Comparison of ENCODE assay signal across 8 mouse cellular contexts in the genomic region with DNA sequence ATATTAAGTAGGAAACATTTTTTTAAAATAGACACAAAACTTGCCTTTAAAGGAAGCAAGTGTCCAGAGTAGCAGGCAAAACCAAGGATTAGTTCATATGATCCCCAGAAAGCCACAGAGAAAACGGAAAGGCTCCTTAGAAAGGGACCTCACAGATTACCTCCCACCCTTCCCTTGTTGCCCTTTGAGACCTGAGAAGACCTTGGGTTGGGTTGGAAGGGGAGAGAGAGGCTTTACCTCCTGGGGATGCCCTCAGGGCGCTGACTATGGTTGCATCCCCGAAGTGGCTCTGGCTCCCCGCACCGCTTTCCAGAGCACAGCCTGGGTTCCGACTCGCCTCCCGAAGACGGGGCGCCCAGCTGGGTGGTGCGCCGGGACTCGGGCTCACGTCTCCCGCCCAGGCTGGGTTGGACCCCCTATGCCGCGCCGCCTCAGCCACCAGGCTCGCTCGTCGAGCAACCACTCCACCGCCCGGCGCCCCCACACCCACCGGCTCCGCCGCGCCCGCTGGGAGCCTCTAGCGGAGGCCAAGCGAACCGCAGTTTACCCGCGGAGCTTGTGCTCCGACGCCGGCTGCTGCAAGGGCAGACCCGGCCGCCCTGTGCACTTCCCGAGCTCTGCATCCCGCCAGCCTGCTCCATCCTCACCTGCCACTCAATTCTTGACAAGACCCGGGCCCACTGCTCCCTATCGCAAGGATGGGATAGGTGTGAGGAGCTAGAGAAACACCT. TPM values are rescaled to one million over a fixed set of nuclear protein-coding genes. Genes with fewer than 3 reads are reported as not detected.
DNase-seq lines count a peak whose midpoint lies in the region; ATAC-seq and TF ChIP-seq lines count a peak whose summit lies in the region.

No protein-coding gene starts in this region.

- H3K36me3 ChIP-seq in kidney, adult 2 months (ENCODE audit: control insufficient read depth, insufficient read depth, low read length) = no peaks in the 10 kb centered on the region
- H3K36me3 ChIP-seq in forebrain, postnatal 0 days (ENCODE audit: insufficient read depth) = no peaks in the 10 kb centered on the region
- H3K36me3 ChIP-seq in intestine, embryonic 16.5 days (ENCODE audit: control insufficient read depth, insufficient read depth, low read length) = no peaks in the 10 kb centered on the region
- no peaks in the 10 kb centered on the region for H3K36me3 ChIP-seq in limb, embryonic 12.5 days
- no peaks in the 10 kb centered on the region for H3K36me3 ChIP-seq in neural tube, embryonic 12.5 days

- WGBS in kidney, adult 2 months = 2% methylated on average over 43 of the region's 43 CpGs
- 1% methylated on average over 43 of the region's 43 CpGs for WGBS in forebrain, postnatal 0 days
- under 1% methylated on average over 43 of the region's 43 CpGs for WGBS in intestine, embryonic 16.5 days
- under 1% methylated on average over 43 of the region's 43 CpGs for WGBS in limb, embryonic 12.5 days
- 1% methylated on average over 43 of the region's 43 CpGs for WGBS in neural tube, embryonic 12.5 days

- no peak overlapping the region for H3K27ac ChIP-seq in kidney, adult 2 months (ENCODE audit: insufficient read depth, low read depth, low read length)
- H3K27ac ChIP-seq in forebrain, postnatal 0 days (ENCODE audit: low read depth, low read length) = 0 out of 2 replicates have a peak overlapping the region, but pooled peaks have one; percentile 5
- H3K27ac ChIP-seq in intestine, embryonic 16.5 days (ENCODE audit: low read length) = no peak overlapping the region
- no peak overlapping the region for H3K27ac ChIP-seq in limb, embryonic 12.5 days
- H3K27ac ChIP-seq in neural tube, embryonic 12.5 days = no peak overlapping the region

- H3K4me2 ChIP-seq in forebrain, postnatal 0 days (ENCODE audit: low read depth) = peak overlapping the region; percentile 91
- peak overlapping the region; percentile 82 for H3K4me2 ChIP-seq in intestine, embryonic 16.5 days (ENCODE audit: low read depth, low read length)
- H3K4me2 ChIP-seq in limb, embryonic 12.5 days = peak overlapping the region; percentile 98
- peak overlapping the region; percentile 99 for H3K4me2 ChIP-seq in neural tube, embryonic 12.5 days (replicated peaks)

- ATAC-seq in forebrain, postnatal 0 days = peak; percentile 94
- peak; percentile 94 for ATAC-seq in intestine, embryonic 16.5 days
- peak; percentile 86 for ATAC-seq in limb, embryonic 12.5 days (ENCODE audit: insufficient number of reproducible peaks, insufficient read depth, low FRiP score, low TSS enrichment, low read depth)
- ATAC-seq in neural tube, embryonic 12.5 days (ENCODE audit: low FRiP score, low read depth) = peak; percentile 91

- TF ChIP-seq POLR2A in kidney, adult 2 months (IDR thresholded peaks at IDR 0.05; ENCODE audit: low read depth, low read length) = no peak

- H3K9ac ChIP-seq in forebrain, postnatal 0 days = peak overlapping the region; percentile 66
- H3K9ac ChIP-seq in intestine, embryonic 16.5 days (ENCODE audit: low read depth, low read length) = no peak overlapping the region
- H3K9ac ChIP-seq in limb, embryonic 12.5 days (replicated peaks) = peak overlapping the region; percentile 47; the same call in 1 of the 2 replicates
- H3K9ac ChIP-seq in neural tube, embryonic 12.5 days = peak overlapping the region; percentile 61

- DNase-seq in kidney, adult 2 months = peak; percentile 6
- no peak for DNase-seq in kidney, adult 11 months
- DNase-seq in brain, adult 2 months (ENCODE audit: low read depth, low spot score) = peak; percentile 85
- peak; percentile 90 for DNase-seq in forebrain, postnatal 0 days
- DNase-seq in c-Kit-positive CD71-positive TER-119-positive erythroid progenitor cells, embryonic 14.5 days (ENCODE audit: low spot score) = no peak

- no peaks in the 10 kb centered on the region for H3K27me3 ChIP-seq in kidney, adult 2 months (replicated peaks; ENCODE audit: control insufficient read depth, insufficient read depth, low read length)
- H3K27me3 ChIP-seq in forebrain, postnatal 0 days (ENCODE audit: insufficient read depth, low read length) = peaks cover 10% of the 10 kb centered on the region
- H3K27me3 ChIP-seq in intestine, embryonic 16.5 days (replicated peaks; ENCODE audit: control insufficient read depth, insufficient read depth, low read length) = peaks cover 44% of the 10 kb centered on the region
- peaks cover 55% of the 10 kb centered on the region for H3K27me3 ChIP-seq in limb, embryonic 12.5 days
- H3K27me3 ChIP-seq in neural tube, embryonic 12.5 days (replicated peaks) = peaks cover 41% of the 10 kb centered on the region

- H3K4me1 ChIP-seq in kidney, adult 2 months (ENCODE audit: control insufficient read depth, insufficient read depth, low read length) = no peaks in the 10 kb centered on the region
- H3K4me1 ChIP-seq in forebrain, postnatal 0 days (ENCODE audit: insufficient read depth) = peaks cover 8% of the 10 kb centered on the region; the same call in 1 of the 2 replicates
- H3K4me1 ChIP-seq in intestine, embryonic 16.5 days (ENCODE audit: control insufficient read depth, insufficient read depth, low read length) = peaks cover 14% of the 10 kb centered on the region
- peaks cover 18% of the 10 kb centered on the region for H3K4me1 ChIP-seq in limb, embryonic 12.5 days (replicated peaks)
- peaks cover 2% of the 10 kb centered on the region; the same call in 1 of the 2 replicates for H3K4me1 ChIP-seq in neural tube, embryonic 12.5 days

- no peak overlapping the region for H3K4me3 ChIP-seq in kidney, adult 2 months (ENCODE audit: insufficient read depth, low read depth, low read length)
- peak overlapping the region; percentile 67 for H3K4me3 ChIP-seq in forebrain, postnatal 0 days (ENCODE audit: low read depth, low read length)
- peak overlapping the region; percentile 56 for H3K4me3 ChIP-seq in intestine, embryonic 16.5 days (ENCODE audit: low read length)
- H3K4me3 ChIP-seq in limb, embryonic 12.5 days (replicated peaks) = peak overlapping the region; percentile 56
- H3K4me3 ChIP-seq in neural tube, embryonic 12.5 days = peak overlapping the region; percentile 59

- peak; percentile 43 for TF ChIP-seq CTCF in kidney, adult 2 months (conservative IDR thresholded peaks at IDR 0.05; ENCODE audit: insufficient read depth, insufficient read length, low read depth, low read length)
- peak; percentile 93 for TF ChIP-seq CTCF in forebrain, postnatal 0 days (IDR thresholded peaks at IDR 0.05; ENCODE audit: low read depth)

- H3K9me3 ChIP-seq in forebrain, postnatal 0 days (ENCODE audit: low read length) = no peaks in the 10 kb centered on the region
- no peaks in the 10 kb centered on the region for H3K9me3 ChIP-seq in intestine, embryonic 16.5 days (ENCODE audit: control insufficient read depth, low read length)
- H3K9me3 ChIP-seq in limb, embryonic 12.5 days = no peaks in the 10 kb centered on the region
- H3K9me3 ChIP-seq in neural tube, embryonic 12.5 days = no peaks in the 10 kb centered on the region

RNA-seq across cellular contexts. Expression of a gene that starts 1.4 kb away (rescaled TPM):
- 0.09 and 0.12 TPM in 2 replicates for polyA plus RNA-seq in kidney, adult 2 months (2012; rRNA removed)
- 29.8 and 43.2 TPM in 2 replicates for total RNA-seq in forebrain, postnatal 0 days (2014; rRNA removed)
- polyA plus RNA-seq in forebrain, postnatal 0 days (2015; fragmentation: Nextera tagmentation; extraction: Ambion mirVana) = 18.7 and 43.8 TPM in 2 replicates
- 0.65 and 0.80 TPM in 2 replicates for polyA plus RNA-seq in intestine, embryonic 16.5 days (2015; fragmentation: Nextera tagmentation; extraction: Ambion mirVana)
- polyA plus RNA-seq in limb, embryonic 12.5 days (2016; fragmentation: Nextera tagmentation; extraction: Ambion mirVana) = 1.4 and 1.5 TPM in 2 replicates
- 15.3 and 16.7 TPM in 2 replicates for polyA plus RNA-seq in neural tube, embryonic 12.5 days (2016; fragmentation: Nextera tagmentation; extraction: Ambion mirVana)

Comparison
In these comparisons a context has a peak if more than half of its experiments do, and no peak if none do; other contexts are left out.
1. DNase-seq: peak in kidney, adult 2 months (single experiment), brain, adult 2 months (single experiment) and forebrain, postnatal 0 days (single experiment); none in kidney, adult 11 months (single experiment) and c-Kit-positive CD71-positive TER-119-positive erythroid progenitor cells, embryonic 14.5 days (single experiment).
2. Peak in every context shown above with its lines, with median percentiles within 50 percentile points of each other: ATAC-seq and H3K4me2 ChIP-seq.